Mouse (Mus musculus) hindbrain, embryonic 10.5 days (tissue): ENCODE results near the gene Wdr13. TPM values are rescaled to one million over a fixed set of nuclear protein-coding genes. Genes with fewer than 3 reads are reported as not detected.

Source experiments
- DNase-seq: peaks from one replicate; pipeline ENCODE4 v3.0.0-alpha.2; 2017; ENCODE audit warnings: low spot score
- H3K27ac ChIP-seq: fragments of 300-500 bp; sonication (generic); 2 replicates; pipeline ENCODE4 v1.5.1; 2016; ENCODE audit warnings: mild to moderate bottlenecking, moderate library complexity
- H3K27me3 ChIP-seq: fragments of 300-500 bp; sonication (generic); 2 replicates; pipeline ENCODE4 v1.6.1; 2016; ENCODE audit warnings: mild to moderate bottlenecking; ENCODE audit not compliant: poor library complexity, insufficient read depth, severe bottlenecking
- H3K36me3 ChIP-seq: fragments of 300-500 bp; sonication (generic); 2 replicates; pipeline ENCODE4 v1.6.1; 2016; ENCODE audit warnings: mild to moderate bottlenecking, moderate library complexity
- H3K4me1 ChIP-seq: fragments of 300-500 bp; sonication (generic); replicated peaks from 2 replicates; pipeline ENCODE4 v1.6.1; 2016; ENCODE audit warnings: mild to moderate bottlenecking
- H3K4me3 ChIP-seq: fragments of 300-500 bp; sonication (generic); 2 replicates; pipeline ENCODE4 v1.5.1; 2016; ENCODE audit warnings: mild to moderate bottlenecking, moderate library complexity
- H3K9me3 ChIP-seq: fragments of 300-500 bp; sonication (generic); 2 replicates; pipeline ENCODE4 v1.6.1; 2016; ENCODE audit warnings: mild to moderate bottlenecking, moderate library complexity
- WGBS: fragments of 180-500 bp; shearing (Covaris S2); methylation state at CpG from one replicate; pipeline ENCODE4 v1.1.7; 2016; 5-methylcytosine and 5-hydroxymethylcytosine counted together
- polyA plus RNA-seq: library from polyadenylated mRNA; unstranded; fragments of >200 nt; fragmentation: Nextera tagmentation; extraction: Ambion mirVana; gene quantifications from 2 replicates; pipeline ENCODE4 v1.2.1, GENCODE M21; 2016

The Wdr13 gene
- polyA plus RNA-seq = 25.8 and 26.7 TPM in 2 replicates

DNA sequence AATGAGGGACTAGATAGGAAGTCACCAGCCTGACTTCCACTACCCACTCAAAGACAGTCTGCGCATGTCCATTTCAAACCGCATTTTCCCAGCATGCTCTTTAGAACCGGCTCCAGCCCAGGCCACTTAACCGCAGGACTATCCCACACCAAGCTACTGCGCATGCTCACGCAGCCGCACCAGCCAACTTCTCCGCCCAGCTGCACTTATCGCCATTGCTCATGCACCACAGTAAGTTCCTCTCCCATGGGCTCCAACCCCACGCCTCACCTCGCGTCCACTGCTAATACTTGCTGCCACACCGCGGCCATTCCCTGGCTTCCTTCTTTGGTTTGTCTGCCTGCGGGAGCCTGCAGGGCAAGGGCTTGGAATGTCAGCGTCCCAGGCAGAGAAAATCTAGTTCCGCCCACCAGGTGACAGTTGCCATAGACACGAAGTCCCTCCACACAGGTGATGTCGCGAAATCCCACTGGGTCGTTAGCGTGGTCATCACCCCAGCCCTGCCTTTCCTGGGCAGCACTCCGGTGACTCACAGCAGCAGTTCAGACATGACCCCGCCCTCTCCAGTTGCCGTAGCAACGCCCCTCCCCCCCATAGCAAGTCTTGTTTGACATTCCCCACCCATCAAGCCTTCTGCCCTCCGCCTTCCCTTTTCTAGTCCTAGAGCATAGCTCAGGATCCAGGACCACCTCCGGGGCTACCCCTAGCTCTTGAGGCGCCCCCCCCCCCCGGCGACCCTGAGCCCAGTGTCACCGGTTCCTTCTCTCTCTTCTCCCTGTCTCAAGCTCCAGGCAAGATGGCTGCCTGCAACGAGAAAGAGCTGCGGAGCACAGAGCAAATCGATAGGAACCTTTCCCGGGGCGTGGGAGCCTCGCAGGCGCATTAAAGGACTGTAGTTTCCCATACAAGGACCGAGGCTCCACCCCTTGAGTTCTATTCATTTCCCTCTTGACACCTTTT lies at the start of gene Wdr13:
Gene Wdr13, minus strand, starts transcription at position 876 of the 960 bp plus-strand sequence.
- DNase-seq = peak; percentile 88
- Histone ChIP-seq H3K4me1 (peaks cover 6% of the 10 kb centered on the region), H3K36me3 (peaks cover 29% of the 10 kb centered on the region), H3K27ac (peak within 1 kb of the TSS; percentile 91), H3K27me3 (no peaks in the 10 kb centered on the region), H3K4me3 (peak within 1 kb of the TSS; percentile 61), H3K9me3 (peaks cover 9% of the 10 kb centered on the region; the same call in 1 of the 2 replicates)
- WGBS = 17% methylated on average over 40 of the region's 40 CpGs

DNA sequence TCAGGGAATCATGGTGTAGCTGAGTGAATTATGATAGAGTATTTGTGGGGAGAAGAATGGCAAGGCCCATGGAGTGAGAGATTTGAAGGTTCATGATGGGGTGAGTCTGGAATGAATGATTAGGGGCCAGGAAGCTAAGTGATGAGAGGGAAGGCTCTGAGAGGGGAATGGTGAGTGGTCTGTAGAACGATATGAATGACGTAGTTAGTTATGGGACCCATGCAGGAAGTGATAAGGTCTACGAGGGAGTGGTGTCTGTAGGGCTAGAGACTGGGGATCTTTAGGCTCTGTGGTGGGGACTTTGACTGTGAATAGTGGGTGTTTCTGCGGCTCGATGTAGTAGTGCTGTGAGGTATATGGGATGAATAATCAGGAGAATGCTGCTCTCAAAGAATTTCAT lies 47.0 kb upstream of the Wdr13 start:
- no peak overlapping the region for H3K27ac ChIP-seq
- no peaks in the 10 kb centered on the region for H3K36me3 ChIP-seq
- 88% methylated on average over 5 of the region's 5 CpGs for WGBS
- no peak overlapping the region for H3K4me3 ChIP-seq
- peaks cover 7% of the 10 kb centered on the region; the same call in 1 of the 2 replicates for H3K4me1 ChIP-seq
- H3K9me3 ChIP-seq = peaks cover 4% of the 10 kb centered on the region; the same call in 1 of the 2 replicates
- no peak for DNase-seq
- H3K27me3 ChIP-seq = no peaks in the 10 kb centered on the region

DNA sequence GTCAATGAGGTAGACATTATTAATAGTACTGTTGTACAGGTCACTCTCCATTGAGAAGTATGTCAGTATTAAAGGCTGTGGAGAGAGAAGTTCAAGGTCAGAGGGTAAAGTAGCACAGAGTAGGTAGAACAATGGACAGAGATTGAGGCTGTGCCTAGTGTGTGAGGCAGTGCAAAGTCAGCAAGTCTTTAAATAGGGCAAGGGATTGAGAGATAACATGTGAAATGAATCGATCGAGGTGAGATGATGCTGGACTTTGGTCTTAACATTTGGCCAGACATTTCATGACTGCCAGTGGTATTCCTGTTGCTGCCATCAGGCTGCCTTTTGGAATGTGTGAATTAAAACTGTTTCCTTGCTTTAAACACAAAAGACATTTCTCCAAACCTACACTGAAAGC lies 46.2 kb upstream of the Wdr13 start:
- no peak for DNase-seq
- Histone ChIP-seq H3K27ac (no peak overlapping the region), H3K4me1 (peaks cover 9% of the 10 kb centered on the region; the same call in 1 of the 2 replicates), H3K27me3 (no peaks in the 10 kb centered on the region), H3K9me3 (peaks cover 4% of the 10 kb centered on the region; the same call in 1 of the 2 replicates), H3K36me3 (no peaks in the 10 kb centered on the region), H3K4me3 (no peak overlapping the region)
- 90% methylated on average over 2 of the region's 2 CpGs for WGBS

DNA sequence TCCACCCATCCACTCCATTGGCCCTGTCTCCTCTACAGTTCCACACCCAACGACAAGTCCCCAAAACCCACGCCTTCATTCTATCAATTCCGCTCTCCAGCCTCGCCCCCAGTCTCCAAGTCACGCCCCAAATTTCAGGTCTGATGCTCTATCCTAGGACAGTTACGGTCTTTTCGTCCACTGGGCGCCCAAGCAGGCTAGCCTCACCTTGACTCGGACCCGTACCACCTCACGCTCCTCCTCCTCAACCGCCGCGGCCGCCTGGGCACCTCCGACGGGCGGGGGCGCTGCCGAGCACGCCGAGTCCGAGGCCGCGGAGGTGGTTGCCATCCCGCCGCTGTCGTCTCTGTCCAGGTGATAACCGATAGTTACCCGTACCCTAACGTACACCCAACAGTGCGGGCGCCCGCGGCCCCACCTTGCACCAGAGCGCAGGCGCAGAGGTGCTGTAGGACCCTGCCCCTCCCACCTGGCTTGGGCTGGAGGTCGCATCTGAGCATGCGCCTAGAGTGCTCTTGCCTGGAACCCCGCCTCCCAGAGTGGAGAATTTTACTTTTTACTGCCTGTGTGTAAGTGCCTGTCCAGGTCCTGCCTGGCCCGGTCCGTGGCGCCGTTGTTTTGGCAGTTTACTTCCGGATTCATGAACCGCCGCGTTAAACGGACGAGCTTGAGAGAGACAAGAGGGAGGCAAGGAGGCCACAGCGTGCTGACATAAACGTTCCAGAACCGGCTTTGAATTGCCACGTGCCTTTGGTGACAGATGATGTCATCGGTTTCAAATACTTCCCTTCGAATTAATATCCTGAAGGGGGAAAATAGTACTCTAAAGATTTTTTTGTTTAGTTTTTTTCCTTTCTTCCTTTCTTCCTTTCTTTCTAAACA lies 43.1 kb upstream of the Wdr13 start, which contains the start of gene Tbc1d25:
Gene Tbc1d25, minus strand, starts transcription at position 678 of the 882 bp plus-strand sequence.
- no peaks in the 10 kb centered on the region for H3K27me3 ChIP-seq
- H3K27ac ChIP-seq = peak within 1 kb of the TSS; percentile 79
- WGBS = 12% methylated on average over 56 of the region's 56 CpGs

DNA sequence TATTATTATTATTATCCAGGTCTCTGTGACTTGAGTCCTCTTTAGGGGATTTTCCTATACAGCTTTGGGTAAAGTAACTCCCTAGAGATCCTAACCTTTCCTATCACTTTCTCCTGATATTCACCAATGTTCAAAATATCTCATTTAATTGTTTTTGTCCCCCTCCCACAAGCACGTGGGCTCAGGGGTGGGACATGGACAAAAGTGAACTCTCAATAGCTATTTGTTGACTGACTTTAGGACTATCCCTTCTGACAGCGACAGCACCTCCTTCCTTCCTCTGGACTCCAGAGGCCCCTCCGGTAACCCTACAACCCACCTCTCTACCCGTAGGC lies 42.4 kb upstream of the Wdr13 start:
- no peaks in the 10 kb centered on the region for H3K27me3 ChIP-seq
- H3K4me1 ChIP-seq = peaks cover 9% of the 10 kb centered on the region; the same call in 1 of the 2 replicates
- H3K9me3 ChIP-seq = peaks cover 4% of the 10 kb centered on the region; the same call in 1 of the 2 replicates
- WGBS = 11% methylated on average over 4 of the region's 4 CpGs
- DNase-seq = no peak
- peak overlapping the region; percentile 62 for H3K4me3 ChIP-seq
- peak overlapping the region; percentile 79; the same call in 1 of the 2 replicates for H3K27ac ChIP-seq
- 0 out of 2 replicates have a peak, but pooled peaks cover 7% of the 10 kb centered on the region for H3K36me3 ChIP-seq

More for the DNA sequence above, 43.1 kb upstream of the Wdr13 start, which contains the start of gene Tbc1d25:
- 0 out of 2 replicates have a peak, but pooled peaks cover 5% of the 10 kb centered on the region for H3K36me3 ChIP-seq
- peaks cover 4% of the 10 kb centered on the region; the same call in 1 of the 2 replicates for H3K9me3 ChIP-seq
- peak; percentile 81 for DNase-seq
- H3K4me1 ChIP-seq = peaks cover 9% of the 10 kb centered on the region; the same call in 1 of the 2 replicates
- peak within 1 kb of the TSS; percentile 62 for H3K4me3 ChIP-seq

DNA sequence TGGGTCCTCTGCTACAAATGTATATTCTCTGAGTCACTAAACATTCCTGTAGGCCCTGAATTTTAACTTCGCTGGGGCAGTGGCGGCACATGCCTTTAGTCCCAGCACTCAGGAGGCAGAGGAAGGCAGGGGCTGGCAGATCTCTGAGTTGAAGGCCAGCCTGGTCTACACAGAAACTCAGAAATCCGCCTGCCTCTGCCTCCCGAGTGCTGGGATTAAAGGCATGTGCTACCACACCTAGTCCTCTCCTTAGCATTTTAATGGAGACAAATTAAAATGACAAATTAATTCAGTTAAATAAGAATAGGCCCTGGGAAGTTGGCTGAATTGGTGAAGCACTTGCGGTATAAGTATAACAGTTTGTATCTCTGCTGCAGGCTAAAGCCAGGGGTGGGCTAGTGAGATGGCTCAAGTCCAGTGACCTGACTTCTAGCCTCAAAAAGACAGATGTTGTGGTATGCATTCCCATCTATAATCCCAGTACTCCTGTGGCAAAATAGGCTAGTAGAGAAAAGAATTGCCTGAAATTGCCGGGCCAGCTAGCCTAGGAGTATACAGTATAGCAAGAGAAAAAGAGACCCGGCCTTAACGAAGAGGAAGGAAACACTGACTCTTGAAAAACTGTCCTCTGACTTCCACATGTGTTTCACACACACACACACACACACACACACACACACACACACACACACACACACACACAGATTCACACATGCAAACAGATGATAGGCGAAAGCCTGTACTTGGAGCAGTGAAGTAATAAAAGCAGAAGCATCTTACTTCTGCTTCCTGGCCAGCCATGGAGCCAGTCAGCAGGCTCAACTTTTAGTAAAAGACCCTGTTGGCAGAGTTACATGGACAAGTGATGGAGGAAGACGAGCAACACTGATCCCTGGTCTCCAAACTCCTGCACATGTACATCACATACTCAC lies 35.3 kb upstream of the Wdr13 start:
- 94% methylated on average over 10 of the region's 10 CpGs for WGBS

DNA sequence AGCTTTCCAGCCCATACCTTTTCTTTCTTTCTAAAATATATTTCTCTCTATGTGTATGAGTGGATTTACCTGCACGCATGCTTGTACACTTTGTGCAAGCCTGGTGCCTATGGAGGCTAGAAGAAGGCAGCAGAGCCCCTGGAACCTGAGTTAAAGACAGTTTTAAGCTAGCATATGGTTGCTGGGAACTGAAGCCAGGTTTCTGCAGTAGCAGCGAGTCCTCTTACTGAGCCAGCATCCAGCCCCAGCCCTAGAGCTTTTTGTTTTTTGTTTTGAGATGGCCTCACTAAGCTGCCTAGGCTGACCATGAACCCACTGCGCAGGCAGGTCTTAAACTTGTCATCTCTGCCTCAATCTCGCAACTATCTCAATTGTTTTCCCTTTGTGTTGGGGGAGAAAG lies 31.8 kb upstream of the Wdr13 start:
- no peak for DNase-seq
- WGBS = 86% methylated on average over 4 of the region's 4 CpGs
- Histone ChIP-seq H3K27me3 (no peaks in the 10 kb centered on the region), H3K4me1 (no peaks in the 10 kb centered on the region), H3K4me3 (no peak overlapping the region), H3K27ac (no peak overlapping the region), H3K9me3 (no peaks in the 10 kb centered on the region), H3K36me3 (0 out of 2 replicates have a peak, but pooled peaks cover 6% of the 10 kb centered on the region)

More for the DNA sequence above, 35.3 kb upstream of the Wdr13 start:
- no peaks in the 10 kb centered on the region for H3K27me3 ChIP-seq
- H3K4me1 ChIP-seq = no peaks in the 10 kb centered on the region
- H3K36me3 ChIP-seq = peaks cover 19% of the 10 kb centered on the region; the same call in 1 of the 2 replicates
- H3K9me3 ChIP-seq = no peaks in the 10 kb centered on the region
- no peak overlapping the region for H3K4me3 ChIP-seq
- no peak overlapping the region for H3K27ac ChIP-seq
- DNase-seq = no peak

DNA sequence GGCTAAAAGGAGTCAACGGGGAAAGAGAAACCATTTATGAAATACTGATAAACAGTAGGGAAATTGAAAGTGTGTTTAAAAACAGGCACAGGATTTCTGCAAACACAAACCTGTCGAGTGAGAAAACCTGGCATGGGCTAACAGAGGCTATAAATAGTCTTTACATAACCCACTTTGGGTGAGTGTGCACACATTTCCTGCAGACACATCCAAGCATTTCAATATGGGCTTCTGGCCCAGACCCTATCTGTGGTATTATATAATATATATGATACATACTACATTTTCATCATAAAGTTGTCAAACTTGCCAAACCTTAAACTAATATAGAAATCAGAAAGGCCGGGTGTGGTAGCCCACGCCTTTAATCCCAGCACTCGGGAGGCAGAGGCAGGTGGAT lies 30.4 kb upstream of the Wdr13 start:
- H3K4me1 ChIP-seq = no peaks in the 10 kb centered on the region
- no peak overlapping the region for H3K4me3 ChIP-seq
- no peak for DNase-seq
- 89% methylated on average over 5 of the region's 5 CpGs for WGBS
- H3K27ac ChIP-seq = no peak overlapping the region
- no peaks in the 10 kb centered on the region for H3K36me3 ChIP-seq
- H3K27me3 ChIP-seq = no peaks in the 10 kb centered on the region
- H3K9me3 ChIP-seq = no peaks in the 10 kb centered on the region

DNA sequence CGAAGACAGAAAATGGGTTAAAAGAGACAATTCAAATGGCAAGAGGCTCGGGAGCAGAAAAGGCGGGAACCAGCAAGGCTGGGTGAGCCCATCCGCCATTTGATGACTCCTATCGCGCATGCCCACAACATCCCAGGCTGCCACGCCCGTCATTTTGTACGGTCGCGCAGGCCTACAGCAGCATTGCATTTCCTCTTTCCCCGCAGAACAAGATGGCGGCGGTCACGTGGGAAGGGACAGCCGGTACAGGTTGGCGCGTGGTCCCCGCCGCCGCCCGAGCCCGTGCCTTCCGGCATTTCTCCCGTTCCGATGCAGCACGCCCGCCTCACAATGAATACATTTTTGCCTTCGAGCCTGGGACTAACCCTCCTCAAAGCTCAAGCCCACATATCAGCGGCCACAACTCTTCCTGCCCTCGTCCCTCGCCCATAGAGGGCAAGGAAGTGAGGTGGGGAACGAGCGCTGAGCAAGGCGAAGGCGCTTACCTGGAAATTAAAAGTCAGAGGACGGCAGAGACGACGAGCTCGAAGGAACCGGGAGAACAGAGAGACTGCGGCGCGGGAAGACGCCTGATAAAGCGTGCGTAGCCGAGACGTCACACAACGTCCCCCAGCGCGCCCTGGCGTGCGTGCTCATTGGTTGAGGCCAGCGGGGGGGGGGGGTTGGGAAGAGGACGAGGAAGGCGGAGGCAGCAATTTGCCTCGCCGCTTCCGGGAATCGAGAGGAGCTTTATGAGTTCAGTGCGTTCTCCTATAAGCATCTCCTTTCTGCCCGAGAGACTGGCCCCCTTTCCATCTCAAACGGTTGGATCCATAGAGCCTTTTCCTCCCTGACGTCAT lies 12.7 kb upstream of the Wdr13 start, which contains the start of gene Rbm3:
Gene Rbm3, minus strand, starts transcription at position 728 of the 839 bp plus-strand sequence.
- DNase-seq = peak; percentile 83
- H3K27ac ChIP-seq = peak within 1 kb of the TSS; percentile 97
- peak within 1 kb of the TSS; percentile 66 for H3K4me3 ChIP-seq
- peaks cover 36% of the 10 kb centered on the region for H3K36me3 ChIP-seq
- 19% methylated on average over 65 of the region's 65 CpGs for WGBS
- H3K9me3 ChIP-seq = 0 out of 2 replicates have a peak, but pooled peaks cover 10% of the 10 kb centered on the region
- peaks cover 13% of the 10 kb centered on the region for H3K4me1 ChIP-seq
- H3K27me3 ChIP-seq = no peaks in the 10 kb centered on the region

DNA sequence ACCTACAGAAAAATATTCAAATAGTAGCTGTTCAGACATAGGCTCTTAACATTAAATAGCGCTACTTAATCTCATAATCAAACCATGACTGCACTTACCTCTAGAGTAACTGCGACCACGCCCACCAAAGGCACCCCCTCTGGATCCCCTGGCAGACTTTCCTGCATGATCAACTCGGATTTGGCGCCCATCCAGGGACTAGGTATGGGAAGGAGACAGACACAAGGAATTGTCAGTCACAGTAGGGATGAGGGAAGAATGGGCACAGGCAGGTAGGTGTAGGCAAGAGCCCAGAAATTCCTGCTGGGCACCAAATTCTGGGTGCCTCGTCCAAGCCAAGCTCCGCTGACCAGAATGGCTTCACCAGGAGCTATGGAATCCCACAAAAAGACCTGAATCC lies 11.1 kb upstream of the Wdr13 start:
- Histone ChIP-seq H3K27me3 (no peaks in the 10 kb centered on the region), H3K27ac (no peak overlapping the region), H3K4me1 (peaks cover 13% of the 10 kb centered on the region), H3K4me3 (peak overlapping the region; percentile 66), H3K9me3 (0 out of 2 replicates have a peak, but pooled peaks cover 10% of the 10 kb centered on the region), H3K36me3 (peaks cover 52% of the 10 kb centered on the region)
- no peak for DNase-seq
- 78% methylated on average over 7 of the region's 7 CpGs for WGBS

DNA sequence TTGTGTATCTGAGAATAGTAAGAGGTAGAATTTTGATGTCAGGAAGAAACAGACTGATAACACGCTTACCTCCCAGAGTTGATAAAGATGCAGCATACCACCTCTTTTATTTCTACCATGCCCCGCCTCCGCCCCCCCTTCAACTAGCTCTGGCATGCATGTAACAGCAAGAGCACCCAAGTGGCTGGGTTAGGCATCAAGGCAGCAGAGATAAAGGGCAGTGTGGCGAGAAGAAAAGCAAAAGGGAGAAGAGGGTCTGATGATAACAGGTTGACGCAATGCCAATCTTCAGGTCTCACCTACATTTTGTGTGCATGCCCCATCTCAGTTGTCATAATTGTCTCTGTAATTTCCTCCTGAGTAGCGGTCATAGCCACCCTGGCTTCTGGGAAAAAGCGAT lies 10.3 kb upstream of the Wdr13 start:
- no peak for DNase-seq
- H3K4me1 ChIP-seq = peaks cover 13% of the 10 kb centered on the region
- peaks cover 57% of the 10 kb centered on the region for H3K36me3 ChIP-seq
- WGBS = 90% methylated on average over 7 of the region's 7 CpGs
- no peak overlapping the region for H3K4me3 ChIP-seq
- no peaks in the 10 kb centered on the region for H3K27me3 ChIP-seq
- H3K27ac ChIP-seq = no peak overlapping the region
- 0 out of 2 replicates have a peak, but pooled peaks cover 10% of the 10 kb centered on the region for H3K9me3 ChIP-seq
